Mouse (Mus musculus): Measurements from ENCODE around the gene Rexo5.

The Rexo5 gene

GRCm38 (mm10) chr7:119793586-119794250 is at the start of gene Rexo5, which contains the start of gene Eri2:
TSS of gene Rexo5 (plus strand) at chr7:119794006.
TSS of gene Eri2 (minus strand) at chr7:119794058.
- DNase-seq = peak; percentile 94 to 95

- peak; percentile 43 to 59 for DNase-seq
Measured at GRCm38 (mm10) chr7:119744321-119744720, 49.5 kb upstream of the Rexo5 start.

GRCm38 (mm10) chr7:119745869-119746268 is 47.9 kb upstream of the Rexo5 start:
- no peak for DNase-seq

- no peak for DNase-seq
Measured at GRCm38 (mm10) chr7:119748761-119749160, 45.0 kb upstream of the Rexo5 start.

- DNase-seq = no peak
Measured at GRCm38 (mm10) chr7:119749942-119750341, 43.9 kb upstream of the Rexo5 start.

GRCm38 (mm10) chr7:119753696-119754095 is 40.1 kb upstream of the Rexo5 start:
- no peak for DNase-seq

GRCm38 (mm10) chr7:119760527-119760951 is 33.3 kb upstream of the Rexo5 start, which contains the start of gene Acsm3:
TSS of gene Acsm3 (plus strand) at chr7:119760923.
- peak; percentile 6 to 22 for DNase-seq

- no peak for DNase-seq
Measured at GRCm38 (mm10) chr7:119762166-119762697, 31.6 kb upstream of the Rexo5 start.

- DNase-seq = no peak
Measured at GRCm38 (mm10) chr7:119764377-119764776, 29.4 kb upstream of the Rexo5 start.

- DNase-seq = no peak
Measured at GRCm38 (mm10) chr7:119766996-119767395, 26.8 kb upstream of the Rexo5 start.

GRCm38 (mm10) chr7:119769895-119770294 is 23.9 kb upstream of the Rexo5 start:
- no peak for DNase-seq

- DNase-seq = no peak
Measured at GRCm38 (mm10) chr7:119783453-119783852, 10.4 kb upstream of the Rexo5 start.

- DNase-seq = no peak
Measured at GRCm38 (mm10) chr7:119784908-119785307, 8.9 kb upstream of the Rexo5 start.

GRCm38 (mm10) chr7:119789024-119789423 is 4.8 kb upstream of the Rexo5 start:
- DNase-seq = no peak

- no peak for DNase-seq
Measured at GRCm38 (mm10) chr7:119794251-119794638, 439 bp downstream of the Rexo5 start.

- no peak for DNase-seq
Measured at GRCm38 (mm10) chr7:119795311-119795710, 1.5 kb downstream of the Rexo5 start.

- peak in 1 of 2 experiments; percentile 2 for DNase-seq
Measured at GRCm38 (mm10) chr7:119800488-119800887, 6.7 kb downstream of the Rexo5 start.

GRCm38 (mm10) chr7:119800991-119801390 is 7.2 kb downstream of the Rexo5 start:
- no peak for DNase-seq

GRCm38 (mm10) chr7:119807396-119807795 is 13.6 kb downstream of the Rexo5 start:
- DNase-seq = no peak

GRCm38 (mm10) chr7:119808723-119809122 is 14.9 kb downstream of the Rexo5 start:
- no peak for DNase-seq

GRCm38 (mm10) chr7:119835371-119835770 is 41.6 kb downstream of the Rexo5 start:
- no peak for DNase-seq

GRCm38 (mm10) chr7:119835996-119836777 is 42.4 kb downstream of the Rexo5 start:
- DNase-seq = no peak

GRCm38 (mm10) chr7:119841820-119842449 is 48.1 kb downstream of the Rexo5 start:
- DNase-seq = no peak

All from kidney, postnatal 4 days (tissue).